Mouse (Mus musculus): ENCODE results near the gene Lrrc40. TPM values are rescaled to one million over a fixed set of nuclear protein-coding genes. Genes with fewer than 3 reads are reported as not detected.

Lrrc40 gene
- polyA plus RNA-seq (2021; fragmentation: Nextera tagmentation) = 29.7 and 37.2 TPM in 2 replicates
- long read RNA-seq, experiment 1, full-length matches to known transcripts = 133 of 304 reads
- long read RNA-seq, experiment 1, partial matches to known transcripts = 37 of 304 reads
- long read RNA-seq, experiment 1, other reads (novel, unspliced or antisense) = 134 of 304 reads
- long read RNA-seq, experiment 2, full-length matches to known transcripts = 27 of 58 reads
- long read RNA-seq, experiment 2, partial matches to known transcripts = 17 of 58 reads
- long read RNA-seq, experiment 2, other reads (novel, unspliced or antisense) = 14 of 58 reads

DNA sequence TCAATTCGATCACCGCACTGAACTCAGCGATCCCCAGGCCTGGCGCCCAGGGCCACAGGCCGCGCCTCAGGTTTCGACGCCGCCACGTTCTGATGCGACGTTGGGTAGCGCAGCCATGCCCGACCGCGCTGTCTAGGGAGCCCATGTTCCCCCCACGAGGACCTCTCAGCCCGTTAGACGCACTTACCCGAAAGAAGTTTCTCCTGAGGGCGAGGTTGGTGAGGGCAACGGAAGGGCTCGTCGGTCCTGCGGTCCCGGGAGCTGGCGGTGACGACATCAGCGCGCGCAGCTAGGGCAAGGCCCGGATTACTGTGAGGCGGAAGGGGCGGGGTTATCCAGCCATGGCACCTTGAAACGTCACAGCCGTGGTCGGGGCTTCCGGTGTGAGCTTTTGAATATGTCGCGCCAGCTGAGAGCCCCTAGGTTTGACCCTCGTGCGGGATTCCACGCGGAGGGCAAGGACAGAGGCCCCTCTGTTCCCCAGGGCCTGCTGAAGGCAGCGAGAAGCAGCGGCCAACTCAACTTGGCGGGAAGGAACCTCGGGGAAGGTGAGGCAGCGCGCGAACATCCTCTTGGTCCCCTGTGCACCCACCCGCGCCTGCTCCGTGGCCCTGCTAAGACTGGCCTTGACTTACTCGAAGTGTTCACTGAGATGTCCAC lies at the start of gene Lrrc40, which contains the start of gene Srsf11:
Gene Lrrc40, plus strand, starts transcription at position 334 of the 660 bp plus-strand sequence.
Gene Srsf11, minus strand, starts transcription at position 311 of the 660 bp plus-strand sequence.

Other genes with a start within 250 kb of the Lrrc40 start
- gene Cth, start 111.6 kb upstream of the Lrrc40 start, polyA plus RNA-seq (2021; fragmentation: Nextera tagmentation) = 6.0 and 6.8 TPM in 2 replicates
- gene Ankrd13c, start 89.4 kb upstream of the Lrrc40 start, polyA plus RNA-seq (2021; fragmentation: Nextera tagmentation) = 23.6 and 31.6 TPM in 2 replicates
- gene Srsf11, start within 50 bp of the Lrrc40 start, polyA plus RNA-seq (2021; fragmentation: Nextera tagmentation) = 115 and 124 TPM in 2 replicates